Mouse (Mus musculus) CH12.LX (cell line): ENCODE measurements around the gene Stat5b. TPM values are rescaled to one million over a fixed set of nuclear protein-coding genes. Genes with fewer than 3 reads are reported as not detected.

Experiments used
- DNase-seq: peaks from one replicate; pipeline ENCODE4 v3.0.0-alpha.2; 2013; ENCODE audit errors: extremely low read depth
- H3K27ac ChIP-seq: 2 replicates; pipeline ENCODE4 v1.5.1; 2012; ENCODE audit warnings: low read depth, mild to moderate bottlenecking, control low read depth, moderate library complexity; ENCODE audit not compliant: insufficient read depth
- H3K27me3 ChIP-seq: replicated peaks from 2 replicates; pipeline ENCODE3; 2012; ENCODE audit warnings: inconsistent platforms
- H3K36me3 ChIP-seq, 2 experiments: replicated peaks in 1 of 2; 2 replicates each; pipeline versions ENCODE3 to v1.6.1; 2012; ENCODE audit warnings: inconsistent platforms in 1 of 2, low read length in 1 of 2, mild to moderate bottlenecking in 1 of 2, mixed read lengths in 1 of 2, moderate library complexity in 1 of 2; ENCODE audit not compliant: control insufficient read depth in 1 of 2, insufficient read depth in 1 of 2
- H3K4me1 ChIP-seq, 2 experiments: 2 replicates each; pipeline ENCODE4 v1.6.1; 2012; ENCODE audit warnings: inconsistent platforms in 1 of 2, moderate library complexity in 1 of 2; ENCODE audit not compliant: insufficient read depth in 2 of 2, control insufficient read depth in 1 of 2
- H3K4me2 ChIP-seq: 2 replicates; pipeline ENCODE4 v1.6.1; 2012; ENCODE audit warnings: low read depth, mild to moderate bottlenecking, control low read depth; ENCODE audit not compliant: poor library complexity, insufficient read depth, severe bottlenecking
- H3K4me3 ChIP-seq, 3 experiments: fragments of 150-350 bp in 1 of 3; sonication (generic) in 1 of 3; replicated peaks in 1 of 3; 2 replicates each; pipeline versions ENCODE3 to v1.5.1; 2011 to 2012; ENCODE audit warnings: low read depth in 2 of 3, low read length in 2 of 3, mild to moderate bottlenecking in 2 of 3, moderate library complexity in 2 of 3, control low read depth in 1 of 3, improper control_type of control experiment in 1 of 3, inconsistent platforms in 1 of 3, mixed read lengths in 1 of 3; ENCODE audit not compliant: poor library complexity in 1 of 3
- H3K79me2 ChIP-seq: replicated peaks from 2 replicates; pipeline ENCODE4 v1.6.1; 2012; ENCODE audit warnings: mild to moderate bottlenecking, moderate library complexity; ENCODE audit not compliant: control insufficient read depth, poor library complexity, insufficient read depth, severe bottlenecking; ENCODE audit errors: extremely low read depth
- H3K9ac ChIP-seq: 2 replicates; pipeline ENCODE4 v1.6.1; 2012; ENCODE audit warnings: low read depth, mild to moderate bottlenecking, control low read depth, moderate library complexity; ENCODE audit not compliant: insufficient read depth
- H3K9me3 ChIP-seq: replicated peaks from 2 replicates; pipeline ENCODE3; 2012; ENCODE audit warnings: low read length, inconsistent platforms, mixed read lengths
- BHLHE40 ChIP-seq: IDR thresholded peaks from 2 replicates; pipeline ENCODE4 v1.6.1; 2011; ENCODE audit warnings: mild to moderate bottlenecking, low read depth, low read length, improper control_type of control experiment
- CHD2 ChIP-seq: IDR thresholded peaks from 2 replicates; pipeline ENCODE4 v1.6.1; 2011; ENCODE audit warnings: low read length, improper control_type of control experiment
- GABPA ChIP-seq: IDR thresholded peaks from 2 replicates; pipeline ENCODE4 v1.6.1; 2012; ENCODE audit warnings: low read depth, low read length, improper control_type of control experiment, inconsistent platforms; ENCODE audit not compliant: insufficient replicate concordance
- HCFC1 ChIP-seq: IDR thresholded peaks from 2 replicates; pipeline ENCODE4 v1.6.1; 2012; ENCODE audit warnings: low read depth, mild to moderate bottlenecking, inconsistent platforms, low read length, improper control_type of control experiment
- JUND ChIP-seq: conservative IDR thresholded peaks from 2 replicates; pipeline ENCODE4 v1.6.1; 2011; ENCODE audit warnings: low read depth, low read length, improper control_type of control experiment
- KAT2A ChIP-seq: IDR thresholded peaks from 2 replicates; pipeline ENCODE4 v1.6.1; 2012; ENCODE audit warnings: low read length, improper control_type of control experiment, inconsistent platforms; ENCODE audit not compliant: insufficient replicate concordance
- MAFK ChIP-seq: IDR thresholded peaks from 2 replicates; pipeline ENCODE4 v1.6.1; 2011; ENCODE audit warnings: low read length, improper control_type of control experiment; ENCODE audit not compliant: insufficient replicate concordance
- MAX ChIP-seq: IDR thresholded peaks from 2 replicates; pipeline ENCODE4 v1.6.1; 2011; ENCODE audit warnings: low read length, improper control_type of control experiment
- MEF2A ChIP-seq: IDR thresholded peaks from 2 replicates; pipeline ENCODE4 v1.6.1; 2014; ENCODE audit warnings: low read depth, mild to moderate bottlenecking, inconsistent platforms, low read length, improper control_type of control experiment, borderline replicate concordance
- MXI1 ChIP-seq: IDR thresholded peaks from 2 replicates; pipeline ENCODE4 v1.6.1; 2011; ENCODE audit warnings: mild to moderate bottlenecking, low read depth, low read length, improper control_type of control experiment
- MYC ChIP-seq: IDR thresholded peaks from 2 replicates; pipeline ENCODE4 v1.6.1; 2011; ENCODE audit warnings: low read depth, mild to moderate bottlenecking, improper control_type of control experiment, low read length
- NELFE ChIP-seq: IDR thresholded peaks from 2 replicates; pipeline ENCODE4 v1.6.1; 2011; ENCODE audit warnings: low read depth, low read length, improper control_type of control experiment
- POLR2AphosphoS2 ChIP-seq: IDR thresholded peaks from 2 replicates; pipeline ENCODE4 v1.6.1; 2011; ENCODE audit warnings: low read depth, low read length, improper control_type of control experiment
- RAD21 ChIP-seq: IDR thresholded peaks from 2 replicates; pipeline ENCODE4 v1.6.1; 2011; ENCODE audit warnings: low read depth, mild to moderate bottlenecking, low read length, improper control_type of control experiment, moderate library complexity
- RCOR1 ChIP-seq: conservative IDR thresholded peaks from 2 replicates; pipeline ENCODE4 v1.6.1; 2012; ENCODE audit warnings: low read depth, mild to moderate bottlenecking, inconsistent platforms, low read length, improper control_type of control experiment
- TBP ChIP-seq: conservative IDR thresholded peaks from 2 replicates; pipeline ENCODE4 v1.6.1; 2011; ENCODE audit warnings: low read depth, low read length, improper control_type of control experiment
- TCF12 ChIP-seq: IDR thresholded peaks from 2 replicates; pipeline ENCODE4 v1.6.1; 2014; ENCODE audit warnings: low read depth, mild to moderate bottlenecking, inconsistent platforms, low read length, improper control_type of control experiment
- USF2 ChIP-seq: conservative IDR thresholded peaks from 2 replicates; pipeline ENCODE4 v1.6.1; 2011; ENCODE audit warnings: low read depth, low read length, improper control_type of control experiment
- ZC3H11A ChIP-seq: IDR thresholded peaks from 2 replicates; pipeline ENCODE4 v1.6.1; 2012; ENCODE audit warnings: low read depth, mild to moderate bottlenecking, inconsistent platforms, low read length, improper control_type of control experiment
- ZMIZ1 ChIP-seq: IDR thresholded peaks from 2 replicates; pipeline ENCODE4 v1.6.1; 2012; ENCODE audit warnings: low read depth, mild to moderate bottlenecking, inconsistent platforms, low read length, improper control_type of control experiment
- ZNF384 ChIP-seq: IDR thresholded peaks from 2 replicates; pipeline ENCODE4 v1.6.1; 2012; ENCODE audit warnings: low read depth, low read length, improper control_type of control experiment, inconsistent platforms
- dilution Hi-C: fragments of 300-500 bp; cut with MboI; formaldehyde crosslinking; loops from 2 replicates; pipeline ENCODE4 v1.14.3; 2020; ENCODE audit warnings: low sequenced_read_pairs; ENCODE audit not compliant: extremely low pct_unique_long_range_greater_than_20kb, extremely low pct_ligation_motif_present
- in situ Hi-C: fragments of 300-500 bp; cut with MboI; formaldehyde crosslinking; loops from 3 replicates; pipeline ENCODE4 v1.14.3; 2019; ENCODE audit warnings: low sequenced_read_pairs, low pct_ligation_motif_present, low pct_unique_long_range_greater_than_20kb, mixed read lengths
- polyA plus RNA-seq: library from polyadenylated mRNA; unstranded; fragments of >175 nt; gene quantifications from 2 replicates; pipeline ENCODE4 v1.2.1, GENCODE M21; 2012; ENCODE audit warnings: low read depth; ENCODE audit not compliant: insufficient read length
- total RNA-seq, 2 experiments: library from RNA; depleted of rRNA; stranded (reverse); fragments of 300-350 nt in 1 of 2; fragments of >200 nt in 1 of 2; gene quantifications; 2 replicates each; pipeline ENCODE4 v1.2.3; 2012 to 2014

Stat5b gene
- total and polyA plus RNA-seq, 3 experiments = 11.4 to 24.4 (median 14.0) TPM

DNA sequence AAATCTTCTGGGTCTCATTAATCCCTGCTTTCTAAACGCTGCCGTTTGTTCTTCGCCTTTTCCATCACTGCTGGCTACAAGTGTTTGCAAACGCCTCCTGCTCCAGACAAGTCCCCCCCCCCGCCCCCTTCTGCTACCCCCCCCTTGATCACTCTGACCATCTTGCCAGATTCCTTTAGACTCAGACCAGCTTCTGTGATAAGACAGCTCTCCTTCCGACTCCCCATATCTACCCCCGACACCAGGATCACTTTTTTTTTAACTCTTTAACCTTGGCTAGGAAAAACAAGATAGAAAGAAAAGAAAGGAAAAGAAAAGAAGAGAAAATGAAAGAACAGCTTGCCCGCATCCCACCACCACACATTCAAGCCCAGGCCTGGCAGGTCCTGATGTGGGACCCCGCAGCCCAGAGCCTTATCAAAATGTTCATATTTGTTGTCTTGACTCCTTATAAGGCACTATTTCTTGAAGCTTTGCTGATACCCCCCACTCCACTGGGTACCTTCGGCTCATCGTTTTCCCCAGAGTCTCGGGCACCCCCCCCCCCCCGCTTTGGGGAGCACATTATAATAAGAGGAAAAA is 977 bp downstream of the Stat5b start:
- H3K4me2 ChIP-seq = peak overlapping the region; percentile 97
- no peak overlapping the region for H3K27ac ChIP-seq
- peak overlapping the region; percentile 58 to 84 (median 79) for H3K4me3 ChIP-seq
- dilution Hi-C loops = no loop called here
- DNase-seq = no peak
- in situ Hi-C loops = no loop called here
- peak overlapping the region; percentile 88 for H3K9ac ChIP-seq
- H3K9me3 ChIP-seq = no peaks in the 10 kb centered on the region
- peaks cover 21% of the 10 kb centered on the region for H3K79me2 ChIP-seq
- peaks cover 5 to 33% of the 10 kb centered on the region in 2 experiments for H3K4me1 ChIP-seq
- H3K36me3 ChIP-seq = peaks cover 0 to 5% of the 10 kb centered on the region in 2 experiments
- H3K27me3 ChIP-seq = peaks cover 41% of the 10 kb centered on the region
- TF ChIP-seq MYC = no peak
- no peak for TF ChIP-seq ZNF384
- TF ChIP-seq KAT2A = no peak
- TF ChIP-seq RAD21 = no peak
- TF ChIP-seq POLR2AphosphoS2 = no peak
- TF ChIP-seq HCFC1 = no peak
- no peak for TF ChIP-seq TCF12
- TF ChIP-seq ZMIZ1 = no peak
- no peak for TF ChIP-seq MAX
- TF ChIP-seq TBP = no peak
- no peak for TF ChIP-seq RCOR1
- TF ChIP-seq ZC3H11A = no peak
- no peak for TF ChIP-seq GABPA
- TF ChIP-seq MAFK = no peak
- no peak for TF ChIP-seq JUND
- TF ChIP-seq MXI1 = no peak
- no peak for TF ChIP-seq USF2
- no peak for TF ChIP-seq NELFE
- no peak for TF ChIP-seq BHLHE40
- TF ChIP-seq CHD2 = no peak

- Histone ChIP-seq H3K27ac (no peak overlapping the region), H3K27me3 (peaks cover 34% of the 10 kb centered on the region), H3K9ac (peak overlapping the region; percentile 88; the same call in 1 of the 2 replicates), H3K79me2 (peaks cover 21% of the 10 kb centered on the region), H3K4me1 (peaks cover 5 to 40% of the 10 kb centered on the region in 2 experiments), H3K36me3 (peaks cover 0 to 5% of the 10 kb centered on the region in 2 experiments), H3K4me3 (peak overlapping the region; percentile 4 to 84 (median 58)), H3K9me3 (no peaks in the 10 kb centered on the region), H3K4me2 (peak overlapping the region; percentile 97)
- in situ Hi-C loops = no loop called here
- dilution Hi-C loops = no loop called here
- TF ChIP-seq MEF2A = no peak
- peak; percentile 32; the same call in 1 of the 2 replicates for TF ChIP-seq TCF12
- DNase-seq = no peak
These were observed 1.6 kb downstream of the Stat5b start for GRCm38 (mm10) chr11:100848789-100849379.
